Mouse (Mus musculus) left cerebral cortex, postnatal 25 days (tissue): ENCODE results near the gene Cxcl15. TPM values are rescaled to one million over a fixed set of nuclear protein-coding genes. Genes with fewer than 3 reads are reported as not detected.
A peak's percentile ranks its signal among the peaks of the same experiment; 100 is the strongest.

Source experiments
- DNase-seq, 2 experiments: peaks; one replicate each; pipeline ENCODE4 v3.0.0; 2022; ENCODE audit warnings: low spot score in 2 of 2, mixed read lengths in 1 of 2
- intact Hi-C: fragments of 180-260 bp; cut with DNase I; formaldehyde crosslinking; loops from one replicate; pipeline ENCODE4 v1.15.1; 2025
- total RNA-seq, 2 experiments: library from RNA; stranded (reverse); gene quantifications; 2 replicates each; pipeline ENCODE4 v1.2.3; 2021

Cxcl15 gene
- total RNA-seq, result not detected

DNA sequence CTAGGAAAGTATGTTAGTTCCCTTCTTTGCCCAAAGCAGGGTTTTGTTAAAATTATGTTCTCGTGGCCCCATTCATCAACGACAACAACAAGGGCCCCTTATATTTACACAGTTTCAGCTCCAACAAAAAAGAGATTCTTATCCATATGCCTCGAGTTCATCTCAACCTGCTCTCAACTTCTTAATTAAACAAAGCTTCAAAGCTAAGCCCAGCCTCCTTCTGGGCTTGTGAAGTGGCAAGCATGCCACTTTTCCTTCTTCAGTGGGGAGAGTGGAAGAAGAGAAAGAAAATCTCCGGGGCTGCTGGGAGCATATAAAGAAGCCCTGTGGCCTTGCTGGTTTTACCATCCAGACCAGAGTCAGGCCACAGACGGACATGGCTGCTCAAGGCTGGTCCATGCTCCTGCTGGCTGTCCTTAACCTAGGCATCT, at the start of gene Cxcl15:
Gene Cxcl15 (plus strand): TSS at position 340 of the 431 bp plus-strand sequence.
- intact Hi-C loops, result no loop called here
- no peak for DNase-seq

DNA sequence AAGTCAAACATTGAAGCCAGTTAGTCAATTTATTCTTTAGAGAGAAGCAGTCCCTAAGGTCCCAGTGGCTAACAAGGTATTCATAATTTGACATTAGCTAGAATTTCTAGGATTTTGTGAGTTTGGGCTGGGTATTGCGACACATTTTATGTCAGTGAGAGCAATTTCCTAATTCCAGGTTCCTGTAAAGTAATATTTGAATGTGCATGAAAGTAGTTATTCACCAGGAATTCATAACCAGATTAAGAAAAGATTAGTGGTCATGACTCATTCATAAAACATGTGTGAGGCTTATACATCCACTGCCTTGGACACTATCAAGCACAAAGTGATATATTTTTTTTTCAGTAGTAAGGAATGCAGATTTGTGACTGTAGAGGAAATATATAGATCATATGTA, 40.4 kb upstream of the Cxcl15 start:
- intact Hi-C loops, result no loop called here

DNA sequence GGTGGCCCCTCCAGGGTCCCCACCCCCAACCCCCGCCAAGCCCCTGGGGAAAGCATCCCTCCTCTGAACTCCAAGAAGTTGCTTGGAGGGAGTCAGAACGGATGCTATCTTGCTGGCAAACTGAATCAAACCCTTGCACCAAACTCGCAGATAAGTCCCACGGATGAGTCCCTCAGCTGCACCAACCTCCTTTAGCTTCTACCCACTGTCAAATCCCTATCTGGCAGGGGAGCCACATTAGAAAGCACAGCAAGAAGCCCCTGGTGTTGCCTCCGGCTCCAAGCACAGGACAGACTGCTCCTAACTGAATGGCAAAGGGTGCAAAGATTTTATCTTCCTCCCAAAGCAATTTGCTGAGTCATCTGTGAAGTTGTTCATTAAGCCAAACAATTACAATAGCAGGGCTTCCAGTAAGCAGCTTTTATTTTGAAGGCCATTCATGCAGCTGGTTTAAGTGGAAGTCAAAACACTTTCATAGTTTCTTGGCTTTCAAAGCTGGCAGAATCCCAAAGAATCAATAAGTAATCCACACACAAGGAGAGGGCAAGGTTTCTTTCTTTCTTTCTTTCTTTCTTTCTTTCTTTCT, 36.2 kb upstream of the Cxcl15 start:
- intact Hi-C loops, result no loop called here

More for the DNA sequence above, 40.4 kb upstream of the Cxcl15 start:
- no peak for DNase-seq

DNA sequence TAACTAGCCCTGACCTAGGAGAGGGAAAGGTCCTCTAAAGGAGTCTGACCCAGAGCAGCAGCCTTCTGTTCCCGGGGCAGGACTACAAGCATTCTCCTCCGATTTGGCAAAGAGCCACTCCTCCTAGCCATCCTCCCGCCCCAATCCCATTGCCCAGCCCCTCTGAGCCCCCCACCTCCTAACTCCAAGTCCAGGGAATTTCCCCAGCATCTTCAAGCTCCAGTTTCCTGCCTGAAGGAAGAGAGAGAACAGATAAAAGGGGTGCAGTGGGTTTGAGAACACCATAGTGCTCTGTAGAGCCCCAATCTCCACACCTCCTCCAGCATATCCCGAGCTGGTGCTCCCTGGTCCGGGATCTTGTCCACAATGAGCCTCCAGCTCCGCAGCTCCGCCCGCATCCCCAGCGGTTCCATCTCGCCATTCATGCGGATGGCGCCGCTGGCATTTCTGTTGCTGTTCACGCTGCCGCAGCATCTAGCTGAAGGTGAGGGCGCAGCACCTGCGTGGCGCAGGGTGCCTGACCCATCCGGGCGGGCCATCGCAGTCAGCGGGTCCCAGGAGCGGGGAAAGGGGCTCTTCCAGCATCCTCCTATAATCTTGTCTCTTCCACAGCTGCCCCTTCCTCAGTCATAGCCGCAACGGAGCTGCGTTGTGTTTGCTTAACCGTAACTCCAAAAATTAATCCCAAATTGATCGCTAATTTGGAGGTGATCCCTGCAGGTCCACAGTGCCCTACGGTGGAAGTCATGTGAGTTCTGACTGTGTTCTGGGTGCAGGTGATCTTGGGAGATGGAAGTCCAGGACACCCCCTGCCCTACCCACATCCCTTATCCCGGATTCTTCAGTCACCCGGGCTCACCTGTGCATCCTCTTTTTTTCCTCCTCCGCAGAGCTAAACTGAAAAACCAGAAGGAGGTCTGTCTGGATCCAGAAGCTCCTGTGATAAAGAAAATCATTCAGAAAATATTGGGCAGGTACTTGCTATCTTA, 35.0 kb upstream of the Cxcl15 start, which contains the start of gene Cxcl5:
Gene Cxcl5 (plus strand): TSS at position 284 of the 989 bp plus-strand sequence.
- intact Hi-C loops, result no loop called here
- DNase-seq, result peak in 1 of 2 experiments; percentile 19

More for the DNA sequence above, 36.2 kb upstream of the Cxcl15 start:
- no peak for DNase-seq

DNA sequence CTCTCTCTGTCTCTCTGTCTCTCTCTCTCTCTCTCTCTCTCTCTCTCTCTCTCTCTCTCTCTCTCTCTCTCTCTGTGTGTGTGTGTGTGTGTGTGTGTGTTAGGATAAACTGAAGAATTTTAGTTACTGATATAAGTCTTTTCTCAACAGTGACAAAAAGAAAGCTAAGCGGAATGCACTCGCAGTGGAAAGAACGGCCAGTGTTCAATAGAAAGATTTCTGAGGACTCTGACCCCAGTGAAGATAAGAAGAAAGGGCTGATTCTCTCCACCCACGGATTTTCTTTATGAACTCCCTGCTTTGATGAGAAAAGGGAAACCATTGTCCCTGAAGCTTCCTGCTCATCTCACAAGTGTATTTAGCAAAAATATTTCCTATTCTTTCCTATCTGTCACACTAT, 34.0 kb upstream of the Cxcl15 start:
- no peak for DNase-seq
- intact Hi-C loops, result no loop called here

DNA sequence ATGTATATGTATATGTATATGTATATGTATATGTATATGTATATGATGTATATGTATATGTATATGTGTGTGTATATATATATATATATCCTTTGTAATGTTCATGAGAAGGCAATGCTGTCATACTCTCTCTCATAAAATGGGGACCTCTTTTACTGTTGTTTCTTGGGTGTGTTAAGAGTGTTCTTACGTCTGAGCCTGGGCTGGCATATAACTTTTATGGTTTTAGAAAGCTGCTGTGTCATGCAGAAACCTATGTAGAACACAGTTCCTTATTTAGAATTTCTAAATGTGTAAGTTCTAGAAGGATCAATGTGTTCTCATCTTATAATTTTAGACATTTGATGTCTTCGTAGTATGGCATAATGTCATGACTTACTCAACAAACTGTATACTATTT, 33.5 kb upstream of the Cxcl15 start:
- DNase-seq, result no peak
- intact Hi-C loops, result no loop called here

DNA sequence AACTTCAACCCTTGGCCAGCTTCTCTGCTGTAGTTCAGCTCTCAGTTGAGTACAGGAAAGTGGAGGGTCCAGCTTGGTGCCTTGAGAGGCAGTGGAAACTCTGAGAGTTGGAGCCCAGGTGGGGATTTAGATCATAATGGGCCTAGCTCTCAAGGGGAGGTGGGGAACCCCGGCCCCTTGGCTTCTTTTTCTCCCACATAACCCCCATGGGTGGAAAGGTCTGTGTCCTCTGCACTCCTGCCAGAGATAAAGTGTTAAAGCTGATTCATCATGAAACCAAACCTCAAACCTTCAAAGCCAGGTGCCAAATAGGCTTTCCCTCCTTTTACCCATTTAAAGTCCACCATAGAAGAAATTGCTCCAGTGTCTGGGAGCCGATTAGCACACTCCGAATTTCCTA, 32.5 kb upstream of the Cxcl15 start:
- no peak for DNase-seq
- intact Hi-C loops, result no loop called here

DNA sequence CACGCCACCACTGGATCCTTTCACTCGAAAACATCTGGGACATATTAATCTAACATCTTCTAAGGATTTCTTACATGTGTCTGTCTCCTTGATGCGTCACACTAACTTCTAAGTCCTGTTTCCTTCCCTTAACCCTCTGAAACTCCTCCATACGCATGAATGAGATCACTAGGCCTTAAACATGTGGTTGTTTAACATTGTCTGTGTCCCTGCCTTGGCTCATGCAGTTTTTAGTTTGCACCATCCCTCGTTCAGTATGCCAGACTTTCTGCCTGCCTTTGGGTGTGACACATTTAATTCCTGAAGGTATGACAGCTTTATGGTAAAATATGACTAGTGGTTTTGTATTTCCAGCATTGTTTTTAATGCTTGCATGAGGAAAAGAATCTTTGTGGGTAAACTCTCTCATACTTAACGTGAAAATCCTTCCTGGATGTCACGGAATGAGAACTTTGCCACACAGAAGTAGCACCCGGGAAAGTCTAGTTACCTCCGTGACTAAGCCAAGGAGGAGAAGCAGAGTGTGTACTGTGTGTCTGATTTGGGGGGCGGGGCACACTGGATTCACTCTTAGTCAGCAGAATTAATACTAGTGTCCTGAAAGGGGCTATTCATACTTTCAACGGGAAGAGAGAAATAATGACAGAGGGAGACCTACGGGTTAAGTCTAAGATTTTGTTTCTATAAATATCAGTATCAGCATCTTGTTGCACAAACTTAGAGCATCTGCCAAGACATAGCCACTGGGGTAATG, 30.2 kb upstream of the Cxcl15 start:
- intact Hi-C loops, result no loop called here
- no peak for DNase-seq

DNA sequence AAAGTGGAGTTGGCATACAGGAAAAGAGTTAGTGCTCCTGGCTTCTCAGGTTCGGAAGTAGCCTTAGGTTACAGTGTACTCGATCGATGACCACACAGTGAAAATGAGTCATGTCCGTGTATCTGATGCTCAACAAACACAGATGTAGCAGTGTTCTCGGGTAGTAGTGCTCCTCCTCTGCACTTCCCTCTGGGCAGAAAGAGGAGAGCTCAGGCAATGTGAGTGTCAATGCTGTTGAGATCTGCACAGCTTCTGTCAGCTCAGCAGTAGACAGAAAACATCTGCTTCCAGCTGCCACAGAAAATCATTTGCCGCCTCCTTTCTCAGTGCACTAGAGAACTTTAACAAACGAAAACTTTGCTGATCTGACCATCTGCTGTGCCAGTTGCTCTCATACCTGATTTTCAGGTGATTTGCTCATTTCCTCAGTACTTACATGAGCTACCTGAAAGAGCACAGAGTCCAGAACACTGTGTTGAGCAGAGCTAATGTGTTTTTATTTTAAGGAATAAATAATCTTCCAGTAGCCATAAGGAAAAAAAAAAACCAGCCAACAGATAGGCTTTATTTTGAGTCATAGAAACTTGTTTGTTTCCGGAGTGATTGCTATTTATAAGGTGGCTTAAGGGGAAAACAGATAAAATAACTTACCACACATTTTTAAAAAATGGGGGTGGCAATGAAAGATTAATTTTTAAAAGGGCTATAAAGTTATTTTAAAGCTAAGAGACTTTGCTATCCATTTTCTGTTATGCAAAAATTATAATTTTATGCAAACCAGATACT, 28.3 kb upstream of the Cxcl15 start:
- intact Hi-C loops, result no loop called here
- no peak for DNase-seq

DNA sequence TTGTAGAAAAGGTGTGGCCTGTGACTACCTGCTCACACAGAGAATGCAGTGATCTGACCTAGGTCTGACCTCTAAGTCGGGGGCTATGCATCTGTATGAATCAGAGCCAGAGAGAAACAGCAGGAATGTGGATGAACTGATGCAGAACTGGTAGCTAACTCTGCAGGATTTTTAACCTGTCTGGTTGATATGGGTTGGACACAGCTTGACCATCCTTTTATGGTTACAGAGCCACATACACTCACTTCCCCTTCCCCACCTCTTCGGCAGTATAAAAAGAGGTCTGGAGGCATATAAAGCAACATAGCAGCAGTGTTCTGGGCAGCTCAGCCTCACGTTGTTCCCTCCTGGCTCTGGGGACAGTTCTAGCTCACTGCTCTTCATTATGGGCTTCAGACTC, 26.1 kb upstream of the Cxcl15 start, which contains the start of gene Ppbp:
Gene Ppbp (plus strand): TSS at position 301 of the 400 bp plus-strand sequence.
- no peak for DNase-seq
- intact Hi-C loops, result no loop called here

DNA sequence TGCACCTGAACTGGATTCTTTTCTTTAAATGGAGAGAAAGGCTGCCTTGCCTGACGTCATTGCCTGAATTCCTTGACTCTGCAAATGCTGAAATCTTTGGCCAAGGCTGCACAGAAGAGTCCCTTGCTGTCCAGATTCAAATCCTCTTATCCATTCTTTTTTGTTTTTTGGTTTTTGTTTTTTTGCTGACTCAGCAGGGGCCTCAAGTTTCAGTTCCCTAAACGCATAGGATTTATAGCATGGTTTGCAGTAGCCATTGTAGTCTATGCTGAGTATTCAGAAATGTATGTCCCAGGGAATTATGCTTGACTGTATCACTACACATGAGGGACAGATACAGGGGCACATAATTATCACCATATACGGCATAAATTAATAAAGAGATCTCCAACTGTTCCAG, 23.0 kb upstream of the Cxcl15 start:
- intact Hi-C loops, result no loop called here
- DNase-seq, result no peak

DNA sequence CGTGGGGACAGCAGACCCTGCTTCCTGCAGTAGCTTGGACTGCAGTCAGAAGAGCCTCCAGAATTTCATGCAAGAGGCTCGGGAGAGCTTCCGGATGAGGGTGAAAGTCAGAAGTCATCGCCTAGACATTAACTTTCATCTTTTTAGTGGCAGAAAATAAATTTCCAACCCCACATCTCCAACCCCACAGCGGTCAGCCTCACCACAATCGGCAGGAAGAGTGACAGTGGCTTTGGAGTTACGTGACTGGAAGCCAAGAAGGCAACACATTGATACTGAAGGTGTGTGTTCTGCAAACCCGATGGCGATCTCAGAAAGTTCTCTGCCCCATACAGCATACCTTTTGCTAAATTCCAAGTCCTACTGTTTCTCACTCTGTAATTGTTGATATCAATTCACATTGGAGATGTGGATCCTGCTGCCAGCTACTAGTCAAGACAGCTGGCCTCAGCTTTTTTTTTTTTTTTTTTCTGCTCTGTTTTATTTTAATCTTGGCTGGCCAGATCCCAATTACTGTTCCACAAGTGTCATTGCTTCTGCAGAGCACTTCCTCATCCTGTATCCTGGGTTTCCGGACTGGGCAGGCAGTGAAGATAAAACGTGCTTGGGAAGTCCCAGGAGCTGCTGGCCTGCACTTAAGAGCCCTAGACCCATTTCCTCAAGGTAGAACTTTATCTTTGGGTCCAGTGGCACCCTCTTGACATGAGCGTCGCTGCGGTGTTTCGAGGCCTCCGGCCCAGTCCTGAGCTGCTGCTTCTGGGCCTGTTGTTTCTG, 22.3 kb upstream of the Cxcl15 start, which contains the start of gene Pf4:
Gene Pf4 (plus strand): TSS at position 556 of the 774 bp plus-strand sequence.
- DNase-seq, result peak in 1 of 2 experiments; percentile 4
- intact Hi-C loops, result no loop called here

DNA sequence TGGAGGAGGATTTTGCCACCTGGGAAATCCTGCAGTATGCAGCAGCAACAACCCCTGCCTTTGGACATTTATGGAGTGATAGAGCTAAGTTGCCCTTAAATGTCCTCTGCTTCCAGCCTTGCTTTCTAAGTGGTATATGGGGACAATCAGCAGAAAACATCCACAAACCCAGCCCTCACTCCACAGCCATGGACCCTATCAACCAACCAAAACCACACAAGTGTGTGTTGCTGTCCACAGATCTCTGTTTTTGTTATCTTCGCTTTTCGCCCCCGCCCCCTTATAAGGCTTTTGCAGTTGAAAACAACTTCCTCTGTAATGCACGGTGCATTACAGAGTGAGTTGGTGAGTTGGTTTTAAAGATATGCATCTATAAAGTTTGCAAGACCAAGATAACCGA, 18.8 kb upstream of the Cxcl15 start:
- no peak for DNase-seq
- intact Hi-C loops, result no loop called here

DNA sequence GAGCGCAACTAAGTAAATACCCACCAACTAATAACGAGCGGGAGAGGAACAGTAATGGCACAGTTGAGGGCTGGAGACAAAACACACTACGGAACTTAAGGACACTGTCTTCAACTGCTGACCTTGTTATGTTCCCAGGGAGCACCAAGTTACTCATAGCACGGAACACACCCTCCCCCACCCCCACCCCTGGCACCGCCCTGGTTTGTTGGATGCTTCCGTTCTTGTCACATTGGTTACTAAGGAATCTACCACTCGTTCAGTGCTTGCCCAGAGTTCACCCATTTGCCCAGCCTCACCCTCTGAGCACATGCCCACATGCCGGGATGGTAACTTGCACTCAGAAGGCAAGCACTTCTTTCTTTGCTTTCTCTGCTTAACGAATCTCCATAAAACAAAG, 16.7 kb upstream of the Cxcl15 start:
- intact Hi-C loops, result no loop called here

DNA sequence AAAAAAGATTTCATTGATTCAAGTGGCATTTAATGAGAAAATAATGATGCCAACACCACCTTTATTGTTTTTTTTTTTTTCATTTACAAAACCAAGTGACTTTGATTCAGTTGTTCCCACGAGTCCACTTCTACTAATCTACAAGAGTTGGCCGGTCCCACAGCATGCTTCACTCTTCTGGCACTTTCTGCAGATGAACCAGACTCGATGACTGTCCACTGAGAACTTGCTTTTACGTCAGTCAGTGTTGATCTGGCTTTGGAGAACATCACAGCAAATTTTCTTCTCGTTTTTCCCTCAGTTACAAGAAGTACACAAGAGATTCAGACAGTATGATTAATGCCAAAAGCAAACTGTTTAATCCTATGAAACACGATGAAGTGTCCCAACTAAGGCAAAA, 15.5 kb upstream of the Cxcl15 start:
- intact Hi-C loops, result no loop called here
- DNase-seq, result no peak

More for the DNA sequence above, 16.7 kb upstream of the Cxcl15 start:
- DNase-seq, result no peak

DNA sequence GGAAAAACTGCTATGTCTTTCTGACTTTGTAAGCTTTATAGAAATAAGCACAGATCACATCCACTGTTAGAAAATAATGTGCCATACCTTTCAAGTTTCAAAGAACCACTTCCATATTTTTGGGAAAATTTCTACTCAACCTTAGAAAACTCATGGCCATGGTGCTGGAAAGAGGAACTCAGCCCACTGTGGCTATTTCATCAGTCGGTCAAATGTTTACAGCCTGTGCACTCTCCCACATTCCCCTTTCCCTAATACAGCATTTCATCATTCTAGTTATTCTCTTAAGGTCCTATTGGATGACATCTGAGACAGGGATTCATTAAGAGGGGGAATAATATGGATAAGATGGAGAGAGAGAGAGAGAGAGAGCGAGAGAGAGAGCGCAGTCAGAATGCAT, 10.6 kb upstream of the Cxcl15 start:
- intact Hi-C loops, result no loop called here
- DNase-seq, result no peak

DNA sequence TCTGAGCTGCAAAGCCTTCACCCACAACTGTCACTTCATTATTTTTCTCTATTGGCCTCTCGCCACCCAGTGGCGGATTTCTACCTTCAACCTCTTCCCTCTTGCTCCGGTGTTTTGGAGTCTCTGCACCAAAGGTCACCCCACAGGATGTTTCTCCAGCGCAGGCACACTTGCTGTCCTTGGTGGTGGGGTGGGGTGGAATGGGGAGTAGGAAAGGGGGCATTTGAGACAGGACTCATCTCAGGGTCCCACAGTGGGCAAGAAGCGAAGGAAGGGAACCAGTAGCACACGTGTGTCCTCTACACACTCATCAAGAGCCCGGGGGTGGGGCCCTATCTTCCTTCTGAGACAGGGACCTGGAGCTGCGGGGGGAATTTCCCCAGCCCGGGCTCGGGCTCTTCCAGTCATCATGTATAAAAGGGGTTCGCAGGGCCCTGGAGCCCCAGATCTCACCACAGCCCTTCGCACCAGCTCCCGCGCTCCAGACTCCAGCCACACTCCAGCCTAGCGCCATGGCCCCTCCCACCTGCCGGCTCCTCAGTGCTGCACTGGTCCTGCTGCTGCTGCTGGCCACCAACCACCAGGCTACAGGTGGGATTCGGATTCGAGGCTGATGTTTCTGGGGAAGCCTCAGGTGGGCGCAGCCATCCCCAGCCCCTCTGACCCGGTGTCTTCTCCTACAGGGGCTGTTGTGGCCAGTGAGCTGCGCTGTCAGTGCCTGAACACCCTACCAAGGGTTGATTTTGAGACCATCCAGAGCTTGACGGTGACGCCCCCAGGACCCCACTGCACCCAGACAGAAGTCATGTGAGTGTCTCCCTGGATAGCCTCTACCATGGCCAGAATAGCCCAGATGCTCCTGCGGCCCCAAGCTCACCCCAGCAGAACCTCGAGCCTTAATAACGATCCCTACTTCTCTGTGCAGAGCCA, 8.4 kb upstream of the Cxcl15 start, which contains the start of gene Cxcl3:
Gene Cxcl3 (plus strand): TSS at position 445 of the 930 bp plus-strand sequence.
- intact Hi-C loops, result loop anchor here (2.0 kb wide), 1 partner anchor 125 kb away; no protein-coding TSS in a partner anchor
- DNase-seq, result no peak
